Mouse (Mus musculus): Measurements from ENCODE around the gene Olfm3.

Olfm3 gene

DNA sequence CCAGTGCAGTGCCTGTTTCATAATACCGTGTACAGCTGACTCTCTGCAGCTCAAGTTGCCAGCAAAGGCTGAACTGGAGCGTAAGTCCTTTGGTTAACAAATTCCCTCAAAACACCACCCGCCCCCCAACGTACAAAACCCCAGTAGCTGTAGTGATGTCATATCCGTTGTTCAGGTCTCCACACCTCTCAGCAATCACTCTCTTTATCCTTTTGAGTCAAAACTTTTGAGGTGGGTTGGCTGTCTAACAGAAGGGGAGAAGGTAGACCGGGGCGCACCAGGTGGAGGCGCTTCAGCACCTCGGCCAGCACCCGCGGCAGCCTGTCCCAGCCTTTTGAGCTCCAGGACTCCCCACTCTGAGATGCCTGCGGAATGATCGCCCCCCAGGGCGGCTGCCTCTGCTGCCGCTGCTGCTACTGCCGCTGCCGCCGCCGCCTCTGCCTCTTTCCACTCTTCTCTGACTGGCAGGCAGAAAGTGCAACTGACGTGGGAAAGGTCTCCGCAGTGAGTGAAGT lies at the start of gene Olfm3:
Gene Olfm3 (plus strand): TSS at position 155 of the 515 bp plus-strand sequence.
- peak in 1 of 2 experiments; percentile 58 for DNase-seq

DNA sequence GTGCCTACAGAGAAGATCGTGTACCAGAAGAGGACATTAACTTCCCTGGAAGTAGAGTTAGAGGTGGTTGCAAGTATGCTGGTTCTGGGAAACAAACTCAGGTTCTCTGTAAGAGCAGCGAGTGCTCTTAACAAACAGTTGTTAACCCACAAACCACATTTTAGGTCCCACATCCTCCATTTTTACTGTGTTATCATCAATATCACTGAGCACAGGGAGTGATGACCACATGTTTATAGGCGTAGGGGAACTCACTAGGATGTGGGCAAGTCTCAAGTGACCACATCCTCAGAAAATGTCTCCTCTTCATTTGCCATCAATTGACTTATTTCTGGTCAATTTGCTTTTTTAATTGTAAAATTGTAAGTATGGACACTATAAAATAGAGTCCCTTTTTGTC lies 14.1 kb upstream of the Olfm3 start:
- no peak for DNase-seq

DNA sequence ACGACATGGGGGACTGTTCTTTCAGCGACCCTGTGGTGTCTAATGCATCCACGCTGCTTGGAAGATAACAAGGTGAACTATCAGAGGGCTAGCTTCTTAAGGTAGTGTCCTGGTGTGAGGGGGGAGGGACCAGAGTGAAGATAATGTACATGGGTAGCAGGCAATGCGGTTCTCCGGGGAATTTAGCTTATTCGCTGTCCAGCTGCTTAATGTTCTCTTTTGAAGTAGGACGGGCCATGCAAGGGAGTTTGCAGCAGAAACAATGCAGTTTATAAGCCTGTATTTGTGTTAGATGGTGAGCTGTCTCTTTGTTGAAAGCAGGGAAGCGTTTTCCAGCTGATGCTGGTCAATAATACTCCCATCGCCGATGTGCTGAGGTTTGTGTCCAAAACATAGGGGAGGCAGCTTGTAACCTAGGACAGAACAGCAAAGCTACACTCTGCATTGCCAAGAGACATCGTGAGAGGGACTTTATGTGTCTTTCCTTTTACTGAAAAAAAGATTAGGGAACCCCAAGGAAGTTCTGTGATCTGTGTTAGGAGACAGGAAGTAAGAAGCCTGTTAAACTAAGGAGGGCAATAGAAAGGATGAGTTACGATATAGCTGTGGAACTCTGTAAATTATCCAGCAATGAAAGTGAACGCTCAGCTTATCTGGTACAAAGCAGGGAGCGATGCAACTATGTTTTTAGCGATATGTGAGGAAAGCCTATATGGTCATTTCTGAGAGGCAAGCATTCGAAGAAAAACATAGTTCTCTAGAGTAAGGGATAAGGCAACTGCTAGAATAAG lies 950 bp downstream of the Olfm3 start:
- no peak for DNase-seq

DNA sequence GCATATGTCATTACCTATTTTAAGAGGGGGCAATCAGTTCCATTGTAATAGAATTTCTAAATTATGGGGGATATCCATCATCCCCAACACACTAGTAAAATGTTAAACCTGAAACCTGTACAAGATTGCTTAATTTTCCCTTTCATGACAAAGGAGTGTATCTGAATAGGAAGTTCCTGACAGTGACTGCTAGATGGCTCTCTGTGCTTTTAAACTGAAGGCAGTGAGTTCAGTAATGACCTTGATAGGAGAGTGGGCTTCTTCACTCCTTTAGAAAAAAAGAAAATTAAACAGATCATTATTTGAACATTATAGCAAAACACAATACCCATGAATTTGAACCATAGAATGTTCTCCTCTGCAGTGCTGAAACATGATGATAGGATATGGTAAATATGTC lies 3.7 kb downstream of the Olfm3 start:
- DNase-seq: no peak

DNA sequence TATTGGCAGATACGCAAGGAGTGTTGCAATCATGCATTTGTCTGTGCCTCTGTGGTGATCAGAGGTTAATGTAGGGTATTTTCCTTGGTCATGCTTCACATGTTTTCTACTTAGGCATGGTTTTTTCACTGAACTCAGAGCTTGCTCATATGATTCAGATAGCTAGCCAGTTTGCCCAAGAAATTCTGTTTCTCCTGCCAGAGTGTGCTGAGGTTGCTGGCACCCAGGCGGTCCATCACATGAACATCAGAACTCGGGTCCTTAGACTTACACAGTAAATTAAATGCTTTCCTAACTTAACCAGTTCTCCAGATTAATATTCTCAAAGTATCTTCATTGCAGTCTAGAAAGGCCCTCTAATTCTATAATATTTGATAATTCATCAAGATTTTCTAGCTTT lies 5.0 kb downstream of the Olfm3 start:
- DNase-seq: no peak

DNA sequence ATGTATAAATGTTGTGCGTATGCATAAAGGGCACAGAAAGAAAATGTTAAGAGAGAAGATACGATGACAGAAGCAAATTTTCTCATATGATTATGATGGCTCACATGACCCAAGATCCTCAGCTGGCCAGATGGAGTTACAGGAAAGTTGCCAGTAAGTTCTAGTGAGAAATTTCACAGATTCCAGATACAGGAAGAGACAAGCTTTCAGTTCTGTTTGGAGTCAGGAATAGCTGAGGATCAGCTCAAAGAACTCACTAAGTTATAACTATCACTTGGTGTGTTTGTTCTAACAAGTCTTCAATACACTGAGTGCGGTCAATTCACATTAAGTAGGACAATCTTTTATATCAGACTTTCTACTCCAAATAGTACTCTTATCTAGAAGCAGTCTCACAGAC lies 16.2 kb downstream of the Olfm3 start:
- DNase-seq: no peak

DNA sequence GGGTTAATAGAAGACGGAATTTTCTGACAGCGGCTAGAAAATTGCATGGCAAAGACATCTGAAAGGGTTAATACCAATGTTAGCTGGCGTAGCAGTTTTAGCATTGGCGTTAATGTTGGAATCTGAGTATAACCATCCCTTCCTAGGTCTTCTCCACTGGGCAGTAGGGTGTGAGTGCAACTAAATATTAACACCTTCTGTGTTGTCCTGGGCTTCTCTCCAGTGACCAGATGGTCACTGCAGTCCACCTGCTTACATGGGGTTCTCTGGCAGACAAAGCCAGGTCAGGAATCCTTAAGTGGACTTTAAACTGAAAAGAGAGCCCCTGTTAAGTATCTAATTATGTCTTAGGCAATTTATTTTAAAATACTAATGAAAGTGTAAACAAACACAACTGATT lies 25.7 kb downstream of the Olfm3 start:
- DNase-seq: no peak

DNA sequence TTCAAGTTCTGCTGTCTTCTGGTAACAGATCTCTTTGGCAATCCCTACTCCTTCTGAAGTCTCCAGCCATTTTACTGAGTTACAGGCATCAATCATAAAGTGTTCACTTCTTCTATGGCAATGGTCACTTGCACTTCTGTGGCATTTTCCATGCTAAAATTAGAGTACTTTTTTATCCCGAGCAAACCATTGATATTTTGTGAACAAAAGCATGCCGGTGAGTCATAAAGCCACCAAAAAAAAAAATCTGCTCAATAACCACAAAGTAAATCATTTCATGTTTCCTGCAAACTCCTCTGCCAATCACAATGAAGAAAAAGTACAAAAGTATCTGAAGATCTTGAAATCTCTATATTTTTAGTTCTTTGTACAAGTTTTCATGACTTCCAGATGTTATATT lies 26.5 kb downstream of the Olfm3 start:
- DNase-seq: no peak

DNA sequence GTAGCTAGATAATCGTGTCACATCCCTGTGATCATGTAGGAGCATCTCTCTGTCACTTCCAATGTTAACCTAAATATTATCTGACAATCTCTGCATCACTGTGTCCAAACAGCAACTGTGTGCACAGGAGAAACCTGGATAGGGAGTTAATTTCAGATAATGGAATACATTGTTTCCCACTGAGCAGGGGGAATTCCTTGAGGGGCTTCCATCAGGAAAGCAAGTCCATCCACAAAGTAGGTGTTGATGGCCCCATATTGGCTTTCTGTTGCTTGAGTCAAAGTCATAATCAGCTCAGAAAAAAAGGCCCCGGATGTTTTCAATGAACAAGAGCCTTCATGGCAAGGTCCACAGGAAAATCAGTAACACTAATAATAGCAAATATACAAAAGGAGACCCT lies 26.9 kb downstream of the Olfm3 start:
- no peak for DNase-seq

DNA sequence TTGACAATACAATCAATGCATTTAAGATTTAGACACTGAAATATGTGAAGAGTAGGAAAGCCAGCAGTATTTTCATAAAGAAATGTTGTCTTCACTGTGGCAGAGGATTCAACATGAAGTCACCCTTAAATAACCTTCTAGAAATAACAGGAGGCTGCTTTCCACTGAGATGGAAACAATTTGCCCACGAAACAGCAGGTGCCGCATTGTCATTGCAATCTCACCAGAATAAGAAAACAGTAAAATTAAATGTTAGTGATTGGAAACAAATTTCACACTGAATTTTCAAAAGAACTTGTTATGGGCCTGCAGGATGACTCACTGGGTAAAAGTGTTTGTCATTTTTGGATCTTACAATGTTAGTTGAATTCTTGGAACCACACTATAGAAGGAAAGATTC lies 29.0 kb downstream of the Olfm3 start:
- no peak for DNase-seq

DNA sequence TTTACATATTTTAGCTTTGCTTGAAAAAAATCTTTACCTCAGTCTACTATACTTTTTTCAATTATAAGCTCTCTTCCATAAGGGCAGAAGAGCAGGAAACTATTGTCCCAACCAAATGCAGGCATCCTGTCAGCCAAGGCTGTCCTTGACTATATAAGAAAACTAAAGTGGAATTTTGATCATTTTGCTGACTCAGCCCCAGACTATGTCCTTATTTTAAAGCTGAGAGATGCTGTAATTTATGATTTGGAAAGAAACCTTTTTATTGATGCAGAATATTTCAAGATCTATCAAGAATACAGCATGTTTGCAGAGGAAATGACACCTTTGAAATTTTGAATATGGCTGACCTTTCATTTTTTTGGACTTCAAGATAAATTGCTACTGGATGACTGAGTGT lies 51.0 kb downstream of the Olfm3 start:
- DNase-seq: no peak

DNA sequence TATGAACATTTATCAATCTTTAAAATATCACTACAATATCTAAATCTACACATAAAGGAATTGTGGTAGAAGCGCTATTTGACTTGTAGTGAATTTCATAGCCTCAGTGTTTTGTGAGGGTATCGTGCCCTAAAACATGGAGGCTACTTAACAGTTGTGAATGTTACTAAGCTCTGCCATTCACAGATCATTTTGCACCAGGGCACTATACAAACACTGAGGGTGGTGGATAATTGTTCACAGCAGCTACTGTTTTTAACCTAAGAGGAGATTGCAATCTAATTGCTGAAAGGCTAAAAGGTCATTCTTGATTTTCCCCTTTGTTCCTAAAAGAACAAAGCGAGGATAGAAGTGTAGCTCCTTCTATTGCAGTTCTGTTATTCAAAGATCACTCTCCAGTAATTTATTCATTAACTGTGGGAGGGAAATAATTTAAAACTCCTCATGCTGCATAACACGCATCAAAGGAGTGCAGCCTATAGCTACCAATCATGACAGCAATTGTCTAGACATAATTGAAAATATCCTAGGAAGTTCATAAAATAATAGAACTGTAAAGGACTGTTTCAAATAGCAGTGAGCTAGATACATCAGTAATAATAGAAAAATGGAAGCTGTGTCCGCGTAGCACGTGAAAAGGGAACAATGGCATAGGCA lies 55.6 kb downstream of the Olfm3 start:
- DNase-seq: no peak

DNA sequence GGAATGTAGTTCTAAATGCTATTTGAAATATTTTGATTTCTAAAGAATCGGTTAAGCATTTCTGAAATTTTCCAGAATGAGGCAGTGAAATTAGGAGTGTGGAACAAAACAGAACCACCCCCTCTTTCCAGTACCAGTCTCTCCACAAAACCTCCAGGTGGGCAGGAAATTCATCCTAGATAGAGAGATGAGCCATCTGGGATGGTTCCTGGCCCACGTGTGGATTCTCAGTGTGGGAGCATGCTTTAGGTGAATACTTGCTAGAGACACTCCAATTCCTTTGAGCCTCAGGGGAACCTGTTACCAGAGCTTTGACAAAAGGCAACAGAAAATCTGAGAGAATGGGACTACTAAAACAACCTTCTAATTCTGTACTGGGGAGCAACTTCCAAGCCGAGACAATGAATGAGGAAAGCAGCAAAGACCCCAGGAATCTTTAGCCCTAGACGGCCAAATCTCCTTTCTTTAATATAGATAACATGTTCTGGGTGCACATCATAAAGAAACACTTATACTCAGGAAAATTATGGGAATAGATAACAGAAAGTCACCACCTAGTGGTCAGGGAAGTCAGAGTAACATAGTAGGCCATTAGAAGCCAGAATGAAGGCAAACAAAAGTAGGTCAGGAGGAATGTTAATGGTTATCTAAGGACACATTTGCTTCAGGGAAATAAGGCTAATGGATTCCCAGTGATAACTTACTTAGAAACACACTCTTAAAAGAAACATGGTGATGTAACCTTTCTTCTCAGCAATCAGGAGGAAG lies 58.6 kb downstream of the Olfm3 start:
- DNase-seq: no peak

DNA sequence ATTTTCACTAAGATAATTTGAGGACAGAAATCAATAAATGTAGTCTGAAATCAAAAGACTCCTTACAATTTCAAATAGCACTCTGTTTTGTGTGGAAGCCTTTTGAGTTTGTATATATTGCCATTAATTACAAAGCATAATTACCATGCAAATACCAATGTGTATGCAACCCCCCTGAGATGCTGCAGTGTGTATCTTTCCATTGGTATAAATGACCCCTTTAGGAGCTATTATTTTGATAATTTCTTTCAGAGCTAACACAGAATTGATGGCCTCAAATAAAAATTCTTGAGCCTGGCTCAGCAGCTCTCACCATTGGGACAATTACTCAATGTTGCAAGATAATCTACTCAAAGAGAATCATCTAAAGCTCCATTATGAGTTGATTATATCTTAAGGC lies 67.3 kb downstream of the Olfm3 start:
- DNase-seq: no peak

DNA sequence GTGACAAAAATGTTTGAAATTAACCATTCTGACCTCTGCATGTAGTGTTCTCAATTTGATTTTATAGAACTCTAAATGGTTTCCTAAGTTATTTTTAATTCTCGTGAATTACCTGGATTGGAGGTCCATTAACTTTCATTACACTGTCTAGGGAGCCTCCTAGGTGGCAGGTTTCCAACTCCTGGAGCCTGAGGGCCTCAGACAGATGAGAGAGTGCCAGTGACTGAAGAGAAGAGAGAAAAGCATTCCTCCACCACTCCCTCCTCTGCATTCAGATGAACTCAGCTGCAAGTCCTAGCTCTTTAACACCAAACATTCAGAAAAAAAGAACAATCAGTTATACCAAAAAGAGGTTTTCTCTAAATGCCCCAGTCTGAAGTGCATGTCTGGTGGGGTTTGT lies 68.6 kb downstream of the Olfm3 start:
- no peak for DNase-seq

DNA sequence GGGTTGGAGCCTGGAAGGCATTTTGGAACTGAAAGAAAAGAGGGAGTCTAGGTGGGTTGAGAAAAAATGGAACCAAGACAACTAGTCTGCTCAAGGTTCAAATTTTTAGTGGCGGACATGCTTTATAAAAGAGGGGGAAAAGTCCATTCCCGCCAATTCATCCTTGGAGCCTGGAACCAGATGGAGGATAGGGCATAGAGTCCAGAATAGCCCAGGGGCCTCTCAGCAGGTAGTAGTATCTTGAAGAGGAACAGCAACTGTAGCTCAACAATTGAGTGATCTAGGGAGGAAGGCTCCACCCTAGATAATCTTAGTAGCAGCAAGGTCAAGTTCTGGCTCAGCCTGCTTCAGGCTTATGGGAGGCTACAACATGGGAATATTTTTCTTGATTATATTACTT lies 87.0 kb downstream of the Olfm3 start:
- no peak for DNase-seq

DNA sequence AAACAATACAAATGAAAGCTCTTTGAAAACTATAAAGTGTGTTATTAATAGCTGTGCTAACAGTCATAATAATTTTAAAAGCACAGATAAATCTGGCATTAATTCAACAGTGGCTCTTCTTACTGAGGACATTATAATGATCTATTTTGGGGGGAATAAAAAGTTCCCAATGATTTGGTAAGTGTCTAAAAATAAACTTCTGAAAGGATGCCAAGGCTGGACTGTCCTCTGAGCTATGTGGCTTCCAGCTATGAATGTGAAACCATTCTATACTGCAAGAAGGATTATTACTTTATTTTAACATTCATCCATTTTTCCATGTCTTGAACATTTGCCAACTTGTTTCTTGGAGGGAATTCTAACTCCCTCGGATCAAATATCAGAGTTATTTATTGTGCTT lies 92.1 kb downstream of the Olfm3 start:
- no peak for DNase-seq

DNA sequence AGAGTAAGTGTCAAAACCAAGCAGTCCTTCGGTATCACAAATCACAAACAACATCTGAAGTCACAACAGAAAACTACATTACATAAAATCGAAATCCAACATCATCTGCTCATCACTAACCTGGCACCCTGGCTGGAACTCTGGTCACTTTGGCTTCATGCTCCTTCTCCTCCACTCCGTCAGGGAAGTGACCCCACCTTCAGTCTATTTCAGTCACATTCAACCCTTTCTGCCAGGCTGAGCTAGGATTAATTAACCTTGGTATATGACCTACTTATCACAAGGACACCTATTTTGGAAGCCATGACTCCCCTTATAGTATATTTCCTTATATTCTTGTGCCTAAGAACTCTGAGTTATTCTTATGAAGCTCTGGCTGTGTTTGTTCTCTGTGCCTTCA lies 123.7 kb downstream of the Olfm3 start:
- no peak for DNase-seq

DNA sequence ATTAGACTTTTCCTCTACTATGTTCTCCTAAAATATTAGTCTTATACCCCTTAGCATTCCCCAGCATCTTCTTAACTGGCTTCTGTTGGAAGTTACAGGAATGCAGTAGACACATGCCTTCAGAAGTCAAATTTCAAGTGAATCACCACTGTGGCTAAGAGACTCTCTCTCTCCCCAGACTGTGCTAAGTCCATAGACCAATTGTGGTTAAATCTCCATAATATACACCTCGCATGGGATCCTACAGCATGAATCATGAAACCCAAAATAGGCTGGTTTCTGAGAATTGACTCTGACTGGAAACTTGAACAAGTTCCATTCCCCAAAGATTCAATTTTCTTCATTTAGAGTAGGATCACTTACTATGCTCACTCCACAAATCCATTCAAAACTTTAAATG lies 124.2 kb downstream of the Olfm3 start:
- DNase-seq: no peak

DNA sequence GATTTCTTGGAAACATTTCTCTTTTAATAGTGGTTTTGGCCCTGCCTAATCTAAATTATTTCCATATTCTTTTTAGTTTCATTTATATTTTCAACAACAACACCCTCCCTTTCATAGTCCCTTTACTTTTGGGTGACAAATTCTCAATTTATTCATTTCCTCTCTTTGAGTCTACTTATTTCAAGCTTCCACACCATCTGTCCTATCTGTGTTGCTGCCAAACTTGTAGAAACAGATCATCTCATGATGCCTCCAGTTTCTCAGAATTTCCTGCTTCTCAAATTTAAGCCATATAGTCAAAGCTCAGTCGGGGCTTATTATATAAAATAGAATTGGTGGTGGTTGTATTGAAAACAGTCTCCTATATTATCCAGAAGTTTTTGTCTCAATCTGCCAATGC lies 124.7 kb downstream of the Olfm3 start:
- no peak for DNase-seq

DNA sequence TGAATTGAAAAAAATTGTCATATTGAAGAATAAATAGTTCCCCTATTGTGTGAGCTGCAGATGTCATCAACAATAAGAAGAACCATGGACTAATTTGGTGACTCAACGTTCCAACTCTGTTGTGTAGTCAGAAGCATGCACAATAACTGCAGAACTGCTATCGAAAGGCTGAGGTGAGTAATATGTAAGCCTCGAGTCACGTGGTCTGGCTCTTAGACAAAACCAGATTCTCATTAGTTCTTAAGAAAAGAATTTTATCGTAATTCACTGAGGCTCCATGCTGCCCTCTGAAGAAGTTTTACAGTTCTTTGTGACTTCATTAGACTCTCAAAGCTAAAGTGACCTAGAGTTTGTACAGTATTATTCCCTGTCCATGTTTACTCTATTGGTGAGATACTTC lies 145.2 kb downstream of the Olfm3 start:
- DNase-seq: no peak

DNA sequence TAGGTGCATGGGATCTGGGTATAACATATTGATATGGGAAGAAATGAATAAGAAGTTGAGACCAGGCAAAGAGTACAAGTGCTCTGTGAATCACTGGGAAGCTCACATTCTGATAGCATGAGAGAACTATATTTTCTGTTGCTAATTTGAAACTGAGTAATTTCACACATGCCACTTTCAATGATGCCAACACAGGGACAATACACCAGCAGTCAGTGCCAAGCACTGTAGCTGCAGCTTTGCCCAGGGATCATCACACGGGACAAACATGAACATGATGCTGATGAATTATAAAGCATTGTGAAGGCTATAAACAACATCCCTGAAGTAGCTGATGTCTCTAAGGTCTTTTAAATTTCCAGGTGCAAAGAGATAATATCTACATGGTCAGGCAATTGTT lies 161.0 kb downstream of the Olfm3 start:
- DNase-seq: no peak

DNA sequence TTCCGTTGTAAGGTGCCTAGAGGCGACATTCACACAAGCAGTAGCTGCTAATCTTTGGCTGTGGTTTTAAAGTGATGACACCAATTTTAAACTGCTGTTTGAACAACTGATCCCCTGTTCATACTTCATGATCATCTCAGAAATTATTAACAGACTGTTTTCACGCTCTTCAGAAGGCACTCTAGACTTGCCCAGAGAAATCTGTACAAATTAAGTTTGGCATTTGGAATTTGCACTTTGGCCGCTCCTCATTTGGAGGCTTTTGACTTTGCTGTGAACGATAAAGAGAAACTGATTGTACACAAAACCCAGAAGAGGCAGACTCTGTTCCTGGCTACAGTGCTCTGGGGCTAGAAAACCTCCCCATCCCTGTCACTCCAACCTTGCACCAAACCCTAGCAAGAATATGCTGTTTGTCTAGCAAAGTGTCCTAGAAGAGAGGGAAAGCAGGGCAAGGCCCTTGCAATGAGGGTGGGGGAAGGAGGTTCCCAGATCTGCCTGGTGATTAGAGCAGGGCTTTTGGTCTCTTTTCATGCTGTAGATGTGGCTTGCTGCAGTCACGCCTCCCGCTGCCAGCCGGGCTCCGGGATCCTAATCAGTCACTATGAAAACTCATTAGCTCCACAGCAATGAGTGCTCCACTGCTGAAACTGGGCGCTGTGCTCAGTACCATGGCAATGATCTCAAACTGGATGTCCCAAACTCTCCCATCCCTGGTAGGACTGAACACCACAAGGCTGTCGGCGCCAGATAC lies 176.7 kb downstream of the Olfm3 start:
- DNase-seq: peak; percentile 67 to 69
